Mouse (Mus musculus): ENCODE data around the gene Gimd1. TPM values are rescaled to one million over a fixed set of nuclear protein-coding genes. Genes with fewer than 3 reads are reported as not detected.

Gimd1 gene
- polyA plus RNA-seq, 1 experiment = not detected

GRCm38 (mm10) chr3:132677494-132677893 lies 47.9 kb downstream of the Gimd1 start:
- TF ChIP-seq GATA1 (IDR thresholded peaks at IDR 0.05; ENCODE audit: low read length) = no peak

- no peak for TF ChIP-seq GATA1 (IDR thresholded peaks at IDR 0.05; ENCODE audit: low read length)
Measured at GRCm38 (mm10) chr3:132683447-132684230, 54.0 kb downstream of the Gimd1 start, which contains the start of gene Tbck. Gene Tbck (plus strand): TSS chr3:132684144.

GRCm38 (mm10) chr3:132684231-132684928 lies 54.8 kb downstream of the Gimd1 start, which contains the start of gene Aimp1:
Gene Aimp1 (minus strand): TSS chr3:132684370.
- no peak for TF ChIP-seq GATA1 (IDR thresholded peaks at IDR 0.05; ENCODE audit: low read length)

Other genes starting within 250 kb of the Gimd1 start
- 2.0 and 2.6 TPM in 2 replicates for gene Tbck, start 54.3 kb downstream of the Gimd1 start, polyA plus RNA-seq (2012)
- 8.8 TPM in 2 replicates for gene Aimp1, start 54.5 kb downstream of the Gimd1 start, polyA plus RNA-seq (2012)